Mouse (Mus musculus) heart, postnatal 0 days (tissue): Measurements from ENCODE around the gene Lrrc8c. TPM values are rescaled to one million over a fixed set of nuclear protein-coding genes. Genes with fewer than 3 reads are reported as not detected.

ENCODE experiments used
- ATAC-seq: fragments of 200-750 bp; cut with Nextera tagmentation; 2 replicates; pipeline ENCODE4 v1.8.0; 2017; ENCODE audit warnings: low read depth, moderate number of reproducible peaks, moderate library complexity; ENCODE audit not compliant: insufficient read depth
- DNase-seq: peaks from one replicate; pipeline ENCODE4 v3.0.0-alpha.2; 2016; ENCODE audit warnings: low spot score
- H3K27ac ChIP-seq: fragments of 300-500 bp; sonication (generic); 2 replicates; pipeline ENCODE4 v1.5.1; 2014; ENCODE audit warnings: low read depth, mild to moderate bottlenecking
- H3K27me3 ChIP-seq: fragments of 300-500 bp; sonication (generic); 2 replicates; pipeline ENCODE4 v1.6.1; 2014; ENCODE audit warnings: low read length, mixed read lengths; ENCODE audit not compliant: control insufficient read depth, insufficient read depth
- H3K36me3 ChIP-seq: fragments of 300-500 bp; sonication (generic); replicated peaks from 2 replicates; pipeline ENCODE4 v1.6.1; 2014; ENCODE audit warnings: low read length, mixed read lengths; ENCODE audit not compliant: control insufficient read depth, insufficient read depth
- H3K4me1 ChIP-seq: fragments of 300-500 bp; sonication (generic); 2 replicates; pipeline ENCODE4 v1.6.1; 2014; ENCODE audit warnings: antibody characterized with exemption; ENCODE audit not compliant: control insufficient read depth, insufficient read depth
- H3K4me2 ChIP-seq: fragments of 300-500 bp; sonication (generic); 2 replicates; pipeline ENCODE4 v1.6.1; 2014; ENCODE audit warnings: low read depth, mild to moderate bottlenecking, low read length, moderate library complexity
- H3K4me3 ChIP-seq: fragments of 300-500 bp; sonication (generic); 2 replicates; pipeline ENCODE4 v1.5.1; 2014; ENCODE audit warnings: low read depth, low read length
- H3K9ac ChIP-seq: fragments of 300-500 bp; sonication (generic); replicated peaks from 2 replicates; pipeline ENCODE4 v1.6.1; 2014; ENCODE audit warnings: low read depth, low read length, mixed read lengths
- H3K9me3 ChIP-seq: fragments of 300-500 bp; sonication (generic); replicated peaks from 2 replicates; pipeline ENCODE4 v1.6.1; 2016; ENCODE audit warnings: low read length; ENCODE audit not compliant: control insufficient read depth
- CTCF ChIP-seq: IDR thresholded peaks from 2 replicates; pipeline ENCODE4 v1.5.1; 2016; ENCODE audit warnings: antibody characterized with exemption, control low read depth, low read depth
- EP300 ChIP-seq: IDR thresholded peaks from 2 replicates; pipeline ENCODE4 v1.6.1; 2016; ENCODE audit warnings: antibody characterized with exemption, low read depth
- WGBS: fragments of 180-500 bp; shearing (Covaris S2); extraction: QIAGEN DNeasy Blood & Tissue Kit; methylation state at CpG from one replicate; pipeline ENCODE4 v1.1.7; 2014; 5-methylcytosine and 5-hydroxymethylcytosine counted together
- polyA plus RNA-seq: library from polyadenylated mRNA; unstranded; fragments of >200 nt; fragmentation: Nextera tagmentation; extraction: Ambion mirVana; gene quantifications from 2 replicates; pipeline ENCODE4 v1.2.1, GENCODE M21; 2015
- total RNA-seq: library from RNA; depleted of rRNA; stranded (reverse); fragments of >200 nt; gene quantifications from 2 replicates; pipeline ENCODE4 v1.2.3, GENCODE M21; 2014; ENCODE audit warnings: low replicate concordance

Lrrc8c gene
- total and polyA plus RNA-seq, 2 experiments from 2014 or later = 5.0 to 14.9 TPM

- Histone ChIP-seq H3K9me3 (no peaks in the 10 kb centered on the region), H3K27ac (peak overlapping the region; percentile 91), H3K4me1 (peaks cover 6% of the 10 kb centered on the region), H3K27me3 (no peaks in the 10 kb centered on the region), H3K4me2 (peak overlapping the region; percentile 5; the same call in 1 of the 2 replicates), H3K36me3 (no peaks in the 10 kb centered on the region), H3K9ac (no peak overlapping the region; the same call in 1 of the 2 replicates), H3K4me3 (no peak overlapping the region)
- ATAC-seq (peak; percentile 24; the same call in 1 of the 2 replicates), DNase-seq (peak; percentile 48)
- peak; percentile 26; the same call in 1 of the 2 replicates for TF ChIP-seq CTCF
- no peak for TF ChIP-seq EP300
- 28% methylated on average over 7 of the region's 7 CpGs for WGBS
These were observed 129.6 kb downstream of the Lrrc8c start for GRCm38 (mm10) chr5:105648648-105649287.

GRCm38 (mm10) chr5:105649514-105650001 lies 130.4 kb downstream of the Lrrc8c start:
- Histone ChIP-seq H3K4me1 (peaks cover 6% of the 10 kb centered on the region), H3K4me3 (no peak overlapping the region), H3K9ac (no peak overlapping the region), H3K27me3 (no peaks in the 10 kb centered on the region), H3K27ac (peak overlapping the region; percentile 91), H3K9me3 (no peaks in the 10 kb centered on the region), H3K36me3 (no peaks in the 10 kb centered on the region), H3K4me2 (no peak overlapping the region)
- no peak for TF ChIP-seq CTCF
- TF ChIP-seq EP300 = 0 out of 2 replicates have a peak, but pooled peaks have one; percentile 30
- DNase-seq (peak; percentile 69), ATAC-seq (peak; percentile 83)
- WGBS = 47% methylated on average over 10 of the region's 10 CpGs

GRCm38 (mm10) chr5:105650728-105651479 lies 131.7 kb downstream of the Lrrc8c start:
- Histone ChIP-seq H3K27ac (peak overlapping the region; percentile 24; the same call in 1 of the 2 replicates), H3K4me2 (no peak overlapping the region)
- WGBS = 80% methylated on average over 8 of the region's 8 CpGs

GRCm38 (mm10) chr5:105651561-105651991 lies 132.4 kb downstream of the Lrrc8c start:
- WGBS = 53% methylated on average over 11 of the region's 11 CpGs
- H3K36me3 ChIP-seq = no peaks in the 10 kb centered on the region
- no peak overlapping the region for H3K9ac ChIP-seq
- H3K4me3 ChIP-seq = no peak overlapping the region
- no peaks in the 10 kb centered on the region for H3K9me3 ChIP-seq
- H3K4me2 ChIP-seq = no peak overlapping the region
- no peak for TF ChIP-seq CTCF
- TF ChIP-seq EP300 = no peak
- ATAC-seq = no peak
- H3K4me1 ChIP-seq = peaks cover 6% of the 10 kb centered on the region
- H3K27ac ChIP-seq = peak overlapping the region; percentile 24; the same call in 1 of the 2 replicates
- no peaks in the 10 kb centered on the region for H3K27me3 ChIP-seq
- no peak for DNase-seq

More at GRCm38 (mm10) chr5:105650728-105651479, 131.7 kb downstream of the Lrrc8c start:
- TF ChIP-seq CTCF = no peak
- no peak for TF ChIP-seq EP300
- H3K4me3 ChIP-seq = no peak overlapping the region
- H3K4me1 ChIP-seq = peaks cover 6% of the 10 kb centered on the region
- no peak for ATAC-seq
- H3K27me3 ChIP-seq = no peaks in the 10 kb centered on the region
- H3K36me3 ChIP-seq = no peaks in the 10 kb centered on the region
- no peak for DNase-seq
- no peaks in the 10 kb centered on the region for H3K9me3 ChIP-seq
- no peak overlapping the region for H3K9ac ChIP-seq

GRCm38 (mm10) chr5:105654237-105655063 lies 135.3 kb downstream of the Lrrc8c start:
- H3K9ac ChIP-seq = no peak overlapping the region
- no peaks in the 10 kb centered on the region for H3K9me3 ChIP-seq
- peaks cover 2% of the 10 kb centered on the region; the same call in 1 of the 2 replicates for H3K4me1 ChIP-seq
- no peak overlapping the region for H3K27ac ChIP-seq
- H3K4me2 ChIP-seq = no peak overlapping the region
- WGBS = 24% methylated on average over 15 of the region's 15 CpGs
- H3K36me3 ChIP-seq = no peaks in the 10 kb centered on the region
- H3K27me3 ChIP-seq = no peaks in the 10 kb centered on the region
- DNase-seq (peak; percentile 68), ATAC-seq (peak; percentile 67; the same call in 1 of the 2 replicates)
- H3K4me3 ChIP-seq = no peak overlapping the region
- TF ChIP-seq EP300 (no peak), CTCF (peak; percentile 93)
